Mouse (Mus musculus): ENCODE data around the gene Ssty2. TPM values are rescaled to one million over a fixed set of nuclear protein-coding genes. Genes with fewer than 3 reads are reported as not detected.
"Not testable (repeated sequence)": the region's sequence is repeated elsewhere in the genome, so short reads cannot be mapped to it uniquely, and the experiment has no call there.

Ssty2 gene
- not detected in 2 replicates for polyA plus RNA-seq (2015; fragmentation: Nextera tagmentation; extraction: Ambion mirVana)

DNA sequence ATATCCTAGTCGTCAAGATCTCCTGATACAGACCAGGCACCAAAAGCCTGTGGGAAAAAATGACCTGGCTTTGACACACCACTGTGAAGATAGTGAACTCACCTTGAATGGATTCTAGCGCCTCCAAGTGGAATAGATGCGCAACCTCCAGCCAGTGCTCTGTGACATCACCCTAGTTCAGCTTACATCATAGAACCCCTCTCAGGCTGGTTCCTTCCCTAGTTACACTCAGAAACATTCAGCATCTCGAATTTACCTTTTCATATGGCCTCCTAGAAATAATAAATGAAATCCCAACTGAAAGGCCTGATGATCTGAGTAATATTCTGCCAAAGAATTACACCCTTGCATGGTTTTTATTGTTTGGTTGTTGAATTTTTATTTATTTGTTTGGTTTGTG is at the start of gene Ssty2:
TSS of gene Ssty2 (minus strand) at position 101 of the 400 bp plus-strand sequence.
- not testable (repeated sequence) for H3K4me1 ChIP-seq; H3K4me3 ChIP-seq (replicated peaks); H3K36me3 ChIP-seq; H3K9me3 ChIP-seq; H3K27ac ChIP-seq; H3K9ac ChIP-seq; H3K4me2 ChIP-seq; H3K27me3 ChIP-seq (replicated peaks); ATAC-seq (ENCODE audit: insufficient read depth, low FRiP score, low read depth)
- WGBS, result no CpG with 5 or more reads among the region's 4 CpGs

Data from stomach, embryonic 15.5 days (tissue).